Mouse (Mus musculus) hindbrain, embryonic 10.5 days (tissue): Measurements from ENCODE around the gene Milr1. TPM values are rescaled to one million over a fixed set of nuclear protein-coding genes. Genes with fewer than 3 reads are reported as not detected.
"Not testable (repeated sequence)": the region's sequence is repeated elsewhere in the genome, so short reads cannot be mapped to it uniquely, and the experiment has no call there.

ENCODE experiments used
- DNase-seq: peaks from one replicate; pipeline ENCODE4 v3.0.0-alpha.2; 2017; ENCODE audit warnings: low spot score
- H3K27ac ChIP-seq: fragments of 300-500 bp; sonication (generic); 2 replicates; pipeline ENCODE4 v1.5.1; 2016; ENCODE audit warnings: mild to moderate bottlenecking, moderate library complexity
- H3K27me3 ChIP-seq: fragments of 300-500 bp; sonication (generic); 2 replicates; pipeline ENCODE4 v1.6.1; 2016; ENCODE audit warnings: mild to moderate bottlenecking; ENCODE audit not compliant: poor library complexity, insufficient read depth, severe bottlenecking
- H3K36me3 ChIP-seq: fragments of 300-500 bp; sonication (generic); 2 replicates; pipeline ENCODE4 v1.6.1; 2016; ENCODE audit warnings: mild to moderate bottlenecking, moderate library complexity
- H3K4me1 ChIP-seq: fragments of 300-500 bp; sonication (generic); replicated peaks from 2 replicates; pipeline ENCODE4 v1.6.1; 2016; ENCODE audit warnings: mild to moderate bottlenecking
- H3K4me3 ChIP-seq: fragments of 300-500 bp; sonication (generic); 2 replicates; pipeline ENCODE4 v1.5.1; 2016; ENCODE audit warnings: mild to moderate bottlenecking, moderate library complexity
- H3K9me3 ChIP-seq: fragments of 300-500 bp; sonication (generic); 2 replicates; pipeline ENCODE4 v1.6.1; 2016; ENCODE audit warnings: mild to moderate bottlenecking, moderate library complexity
- WGBS: fragments of 180-500 bp; shearing (Covaris S2); methylation state at CpG from one replicate; pipeline ENCODE4 v1.1.7; 2016; 5-methylcytosine and 5-hydroxymethylcytosine counted together
- polyA plus RNA-seq: library from polyadenylated mRNA; unstranded; fragments of >200 nt; fragmentation: Nextera tagmentation; extraction: Ambion mirVana; gene quantifications from 2 replicates; pipeline ENCODE4 v1.2.1, GENCODE M21; 2016

Gene Milr1
- polyA plus RNA-seq, 1 experiment from 2014 or later, result 1.6 TPM

DNA sequence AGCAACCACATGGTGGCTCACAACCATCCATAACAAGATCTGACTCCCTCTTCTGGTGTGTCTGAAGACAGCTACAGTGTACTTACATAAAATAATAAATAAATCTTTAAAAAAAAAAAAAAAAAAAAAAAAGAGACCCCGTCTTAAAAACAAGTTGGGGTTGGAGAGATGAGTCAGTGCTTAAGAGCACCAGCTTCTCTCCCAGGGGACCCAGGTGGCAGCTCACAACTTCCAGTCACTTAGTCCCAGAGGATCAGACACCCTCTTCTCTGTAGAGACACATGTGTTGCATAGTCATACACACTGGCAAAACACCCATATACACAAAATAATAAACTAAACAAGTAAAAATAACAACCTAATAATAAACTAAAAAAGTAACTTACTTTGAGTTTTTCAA, 56.4 kb downstream of the Milr1 start:
- H3K9me3 ChIP-seq, DNase-seq, H3K4me3 ChIP-seq, H3K27me3 ChIP-seq, H3K27ac ChIP-seq, H3K4me1 ChIP-seq: not testable (repeated sequence)
- 92% methylated on average over 1 of the region's 1 CpGs for WGBS
- peaks cover 78% of the 10 kb centered on the region for H3K36me3 ChIP-seq

- peaks cover 92% of the 10 kb centered on the region for H3K36me3 ChIP-seq
- 93% methylated on average over 7 of the region's 7 CpGs for WGBS
Observed at GRCm38 (mm10) chr11:106812410-106813136, 61.5 kb downstream of the Milr1 start.

DNA sequence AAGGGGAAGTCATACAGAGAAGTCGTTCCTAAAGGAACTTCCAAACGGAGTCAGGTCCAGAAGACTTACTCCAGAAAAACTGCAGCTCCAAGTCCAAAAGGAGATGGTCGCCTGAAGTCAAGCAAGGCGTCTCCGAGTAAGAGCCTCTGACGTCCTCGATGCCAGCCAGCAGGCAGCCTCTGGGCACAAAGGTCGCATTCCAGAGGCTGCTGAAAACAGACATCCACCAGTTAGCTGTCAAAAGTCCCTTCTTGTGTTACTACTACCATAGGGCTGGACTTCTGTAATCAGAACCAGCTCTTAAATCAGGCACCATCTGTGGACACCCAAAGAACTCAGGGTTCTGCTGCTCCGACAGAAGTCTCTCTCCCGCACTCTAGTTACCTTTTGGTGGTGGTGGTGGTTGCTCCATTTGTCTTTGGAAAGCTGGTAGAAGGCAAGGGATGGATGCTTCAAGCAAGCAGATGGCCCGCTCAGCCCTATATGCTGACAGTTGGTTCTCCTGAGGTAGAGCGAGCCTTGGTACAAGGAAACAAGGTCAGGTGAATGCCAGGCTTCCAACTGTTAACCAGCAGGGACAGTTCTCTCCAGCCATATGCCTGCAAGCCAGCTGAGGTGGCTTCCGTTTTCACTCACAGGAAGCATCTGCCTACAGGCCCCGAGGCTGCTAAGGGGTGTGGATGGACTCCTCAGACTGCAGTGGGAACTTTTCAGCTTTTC, 63.7 kb downstream of the Milr1 start:
- Histone ChIP-seq H3K27me3 (no peaks in the 10 kb centered on the region), H3K36me3 (peaks cover 100% of the 10 kb centered on the region), H3K4me1 (no peaks in the 10 kb centered on the region), H3K4me3 (no peak overlapping the region), H3K27ac (no peak overlapping the region), H3K9me3 (no peaks in the 10 kb centered on the region)
- WGBS, result 68% methylated on average over 14 of the region's 14 CpGs
- DNase-seq, result peak; percentile 6

More at GRCm38 (mm10) chr11:106812410-106813136, 61.5 kb downstream of the Milr1 start:
- H3K27ac ChIP-seq, result no peak overlapping the region
- DNase-seq, result no peak
- no peak overlapping the region for H3K4me3 ChIP-seq
- no peaks in the 10 kb centered on the region for H3K4me1 ChIP-seq
- no peaks in the 10 kb centered on the region for H3K9me3 ChIP-seq
- H3K27me3 ChIP-seq, result no peaks in the 10 kb centered on the region

- H3K4me3 ChIP-seq, result no peak overlapping the region
- H3K27me3 ChIP-seq, result no peaks in the 10 kb centered on the region
- no peaks in the 10 kb centered on the region for H3K4me1 ChIP-seq
- 93% methylated on average over 2 of the region's 2 CpGs for WGBS
- H3K27ac ChIP-seq, result no peak overlapping the region
- DNase-seq, result no peak
- no peaks in the 10 kb centered on the region for H3K9me3 ChIP-seq
- H3K36me3 ChIP-seq, result peaks cover 100% of the 10 kb centered on the region
Observed at GRCm38 (mm10) chr11:106815331-106815730, 64.3 kb downstream of the Milr1 start.

- 87% methylated on average over 2 of the region's 2 CpGs for WGBS
- peaks cover 100% of the 10 kb centered on the region for H3K36me3 ChIP-seq
Observed at GRCm38 (mm10) chr11:106815761-106816160, 64.7 kb downstream of the Milr1 start.

DNA sequence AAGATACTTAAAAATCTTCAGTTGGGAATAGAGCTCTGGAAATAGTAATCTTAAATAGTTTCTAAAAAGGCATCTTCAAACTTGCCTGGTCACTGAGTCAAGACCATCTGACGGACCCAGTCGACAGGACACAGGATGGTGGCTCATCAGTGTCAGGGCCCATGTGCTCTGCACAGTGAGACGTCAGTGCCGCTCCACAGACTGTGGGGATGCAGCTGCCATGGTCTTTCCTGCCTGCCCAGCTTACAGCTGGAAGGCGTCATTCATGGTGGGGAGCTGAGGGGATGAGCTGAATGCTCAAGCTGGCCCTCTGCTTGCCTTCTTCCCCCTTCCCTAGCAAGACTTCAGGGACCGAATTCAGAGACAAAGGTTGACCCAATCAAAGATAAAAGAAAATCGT, 65.3 kb downstream of the Milr1 start:
- Histone ChIP-seq H3K4me3 (no peak overlapping the region), H3K27ac (no peak overlapping the region), H3K36me3 (peaks cover 100% of the 10 kb centered on the region), H3K4me1 (no peaks in the 10 kb centered on the region), H3K9me3 (no peaks in the 10 kb centered on the region), H3K27me3 (no peaks in the 10 kb centered on the region)
- WGBS, result 92% methylated on average over 7 of the region's 7 CpGs
- DNase-seq, result no peak

More at GRCm38 (mm10) chr11:106815761-106816160, 64.7 kb downstream of the Milr1 start:
- Histone ChIP-seq H3K4me1 (no peaks in the 10 kb centered on the region), H3K9me3 (no peaks in the 10 kb centered on the region), H3K27ac (no peak overlapping the region), H3K27me3 (no peaks in the 10 kb centered on the region), H3K4me3 (no peak overlapping the region)
- no peak for DNase-seq

- DNase-seq, result no peak
- H3K4me1 ChIP-seq, result no peaks in the 10 kb centered on the region
- WGBS, result 91% methylated on average over 3 of the region's 3 CpGs
- H3K4me3 ChIP-seq, result no peak overlapping the region
- H3K36me3 ChIP-seq, result peaks cover 100% of the 10 kb centered on the region
- H3K27me3 ChIP-seq, result no peaks in the 10 kb centered on the region
- no peaks in the 10 kb centered on the region for H3K9me3 ChIP-seq
- H3K27ac ChIP-seq, result no peak overlapping the region
Observed at GRCm38 (mm10) chr11:106817156-106817555, 66.1 kb downstream of the Milr1 start.

DNA sequence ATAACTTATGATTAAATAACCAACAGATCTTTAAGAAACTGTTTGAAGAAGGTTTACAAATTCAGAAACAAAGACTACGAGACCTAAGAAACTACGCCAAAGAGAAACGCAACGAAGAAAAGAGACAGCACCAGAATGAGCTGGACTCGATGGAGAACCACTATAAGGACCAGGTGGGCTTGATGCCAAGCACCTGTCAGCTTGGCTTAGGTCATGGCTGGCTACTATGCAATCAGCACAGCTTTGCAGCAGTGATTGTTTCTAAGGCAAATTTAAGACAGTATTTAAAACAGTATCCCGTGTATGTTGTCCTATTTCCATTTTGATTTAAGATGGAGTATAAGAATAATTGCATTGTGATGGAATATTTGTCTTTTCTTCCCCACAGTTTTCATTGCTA, 66.8 kb downstream of the Milr1 start:
- Histone ChIP-seq H3K36me3 (peaks cover 100% of the 10 kb centered on the region), H3K4me1 (no peaks in the 10 kb centered on the region), H3K27me3 (no peaks in the 10 kb centered on the region), H3K27ac (no peak overlapping the region), H3K9me3 (no peaks in the 10 kb centered on the region), H3K4me3 (no peak overlapping the region)
- WGBS, result 96% methylated on average over 6 of the region's 6 CpGs
- DNase-seq, result no peak

- Histone ChIP-seq H3K27me3 (no peaks in the 10 kb centered on the region), H3K27ac (no peak overlapping the region), H3K36me3 (peaks cover 100% of the 10 kb centered on the region), H3K4me3 (no peak overlapping the region), H3K9me3 (no peaks in the 10 kb centered on the region), H3K4me1 (no peaks in the 10 kb centered on the region)
- 95% methylated on average over 9 of the region's 9 CpGs for WGBS
- no peak for DNase-seq
Observed at GRCm38 (mm10) chr11:106818341-106818740, 67.3 kb downstream of the Milr1 start.

Other genes starting within 250 kb of the Milr1 start
- gene Tex2, start 137.8 kb upstream of the Milr1 start, polyA plus RNA-seq, result 6.9 and 7.9 TPM in 2 replicates
- gene Pecam1, start 598 bp upstream of the Milr1 start, polyA plus RNA-seq, result 17.3 and 18.3 TPM in 2 replicates
- 8.1 and 10.1 TPM in 2 replicates for gene Polg2, start 28.3 kb downstream of the Milr1 start, polyA plus RNA-seq
- gene Ddx5, start 38.0 kb downstream of the Milr1 start, polyA plus RNA-seq, result 285 and 301 TPM in 2 replicates
- gene Cep95, start 38.0 kb downstream of the Milr1 start, polyA plus RNA-seq, result 14.8 and 20.2 TPM in 2 replicates
- gene Smurf2, start 169.5 kb downstream of the Milr1 start, polyA plus RNA-seq, result 13.0 and 13.3 TPM in 2 replicates
- 653 and 682 TPM in 2 replicates for gene Kpna2, start 248.3 kb downstream of the Milr1 start, polyA plus RNA-seq